ENCODE assay signal across 23 mouse cellular contexts in genomic region chr17:13196486-13196885, GRCm38 (mm10). TPM values are rescaled to one million over a fixed set of nuclear protein-coding genes. Genes with fewer than 3 reads are reported as not detected.
"Had no signal": no experiment of that assay in that cellular context is flagged by ENCODE, and none has a peak within 500 bp of the region (broad histone marks: within the 10 kb centered on the region; RNA-seq: fewer than 3 reads in every experiment).

No protein-coding gene starts in this region.

RNA-seq across cellular contexts. Expression of gene Smok2a, which starts 24.5 kb away (rescaled TPM):
- total RNA-seq: layer of hippocampus, adult 8-10 months; layer of hippocampus, postnatal 10 days; layer of hippocampus, postnatal 36 days; left cerebral cortex, adult 2 months; left cerebral cortex, postnatal 10 days; left cerebral cortex, postnatal 36 days; liver, adult 2 months; megakaryocyte, adult 5-6 weeks; monocyte, adult 5-6 weeks; neutrophil, adult 5-6 weeks had no signal
- polyA plus RNA-seq: kidney, embryonic 14.5 days; limb, embryonic 11.5 days; limb, embryonic 14.5 days; liver, adult 2 months; liver, embryonic 14.5 days; liver, postnatal 0 days; lung, embryonic 14.5 days; macrophage; midbrain, embryonic 13.5 days; midbrain, embryonic 16.5 days; myocyte; neural tube, embryonic 13.5 days; stomach, embryonic 15.5 days; thymus, postnatal 0 days had no signal

RNA-seq across cellular contexts. Expression of gene Smok2b, which starts 33.6 kb away (rescaled TPM):
- total RNA-seq: layer of hippocampus, adult 8-10 months; layer of hippocampus, postnatal 10 days; layer of hippocampus, postnatal 36 days; left cerebral cortex, adult 2 months; left cerebral cortex, postnatal 10 days; left cerebral cortex, postnatal 36 days; liver, adult 2 months; megakaryocyte, adult 5-6 weeks; monocyte, adult 5-6 weeks; neutrophil, adult 5-6 weeks had no signal
- polyA plus RNA-seq: kidney, embryonic 14.5 days; limb, embryonic 11.5 days; limb, embryonic 14.5 days; liver, adult 2 months; liver, embryonic 14.5 days; liver, postnatal 0 days; lung, embryonic 14.5 days; macrophage; midbrain, embryonic 13.5 days; midbrain, embryonic 16.5 days; myocyte; neural tube, embryonic 13.5 days; stomach, embryonic 15.5 days; thymus, postnatal 0 days had no signal
